Mouse (Mus musculus) small intestine, adult 2 months (tissue): Measurements from ENCODE around the gene A530016L24Rik. TPM values are rescaled to one million over a fixed set of nuclear protein-coding genes. Genes with fewer than 3 reads are reported as not detected.

Experiments used
- H3K27ac ChIP-seq: fragments of 200-500 bp; 2 replicates; pipeline ENCODE4 v1.5.1; 2012; ENCODE audit warnings: low read depth, low read length, control low read depth, inconsistent platforms; ENCODE audit not compliant: insufficient read depth
- H3K27me3 ChIP-seq: fragments of 200-500 bp; 2 replicates; pipeline ENCODE4 v1.6.1; 2012; ENCODE audit warnings: mild to moderate bottlenecking, moderate library complexity, low read length, inconsistent platforms; ENCODE audit not compliant: control insufficient read depth, insufficient read depth
- H3K36me3 ChIP-seq: fragments of 200-500 bp; 2 replicates; pipeline ENCODE4 v1.6.1; 2012; ENCODE audit warnings: mild to moderate bottlenecking, low read length, control low read depth, inconsistent platforms; ENCODE audit not compliant: control insufficient read depth, insufficient read depth
- H3K4me1 ChIP-seq: fragments of 200-500 bp; 2 replicates; pipeline ENCODE4 v1.6.1; 2012; ENCODE audit warnings: low read length, inconsistent platforms, mixed read lengths; ENCODE audit not compliant: control insufficient read depth, insufficient read depth, insufficient read length
- H3K4me3 ChIP-seq: fragments of 200-500 bp; 2 replicates; pipeline ENCODE4 v1.5.1; 2012; ENCODE audit warnings: low read depth, mild to moderate bottlenecking, control low read depth, inconsistent platforms, low read length, moderate library complexity
- CTCF ChIP-seq: fragments of 200-500 bp; IDR thresholded peaks from 2 replicates; pipeline ENCODE4 v1.5.1; 2012; ENCODE audit warnings: low read depth, mild to moderate bottlenecking, control low read depth, inconsistent platforms, low read length, moderate library complexity, mixed read lengths; ENCODE audit not compliant: insufficient replicate concordance, insufficient read length; ENCODE audit errors: extremely low read depth
- POLR2A ChIP-seq: fragments of 200-500 bp; IDR thresholded peaks from 2 replicates; pipeline ENCODE4 v1.6.1; 2012; ENCODE audit warnings: low read depth, mild to moderate bottlenecking, control low read depth, inconsistent platforms, low read length, moderate library complexity
- WGBS: fragments of 180-500 bp; shearing (Covaris S2); methylation state at CpG from one replicate; pipeline ENCODE4 v1.1.7; 2018; 5-methylcytosine and 5-hydroxymethylcytosine counted together
- polyA plus RNA-seq: library from polyadenylated mRNA; depleted of rRNA; stranded (reverse); fragments of >200 nt; gene quantifications from 2 replicates; pipeline ENCODE4 v1.2.3, GENCODE M21; 2012; rRNA removed

Gene A530016L24Rik
- polyA plus RNA-seq, 1 experiment = 0.06 TPM

DNA sequence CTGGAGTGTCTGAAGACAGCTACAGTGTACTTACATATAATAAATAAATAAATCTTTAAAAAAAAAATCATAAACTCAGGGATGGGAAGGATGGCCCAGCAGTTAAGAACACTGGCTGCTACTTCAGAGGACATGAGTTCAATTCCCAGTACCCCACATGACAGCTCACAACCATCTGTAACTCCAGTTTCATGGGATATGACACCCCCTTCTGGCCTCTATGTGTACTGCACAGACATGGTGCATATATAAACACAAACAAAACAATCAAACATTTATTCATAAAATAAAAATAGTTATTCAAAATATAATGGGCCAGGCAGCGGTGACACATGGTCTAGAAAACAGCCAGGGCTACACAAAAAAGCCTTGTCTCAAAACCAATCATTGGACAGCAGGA is 60.0 kb downstream of the A530016L24Rik start:
- no peaks in the 10 kb centered on the region for H3K36me3 ChIP-seq
- WGBS = 81% methylated on average over 1 of the region's 1 CpGs
- no peaks in the 10 kb centered on the region for H3K27me3 ChIP-seq
- no peaks in the 10 kb centered on the region for H3K4me1 ChIP-seq
- TF ChIP-seq POLR2A (no peak), CTCF (no peak)
- H3K4me3 ChIP-seq = no peak overlapping the region
- H3K27ac ChIP-seq = no peak overlapping the region

Other genes starting within 250 kb of the A530016L24Rik start
- gene Tmem179, start 27.3 kb downstream of the A530016L24Rik start, polyA plus RNA-seq = 0.53 and 0.91 TPM in 2 replicates
- 6.6 and 11.0 TPM in 2 replicates for gene Inf2, start 99.3 kb downstream of the A530016L24Rik start, polyA plus RNA-seq
- gene Adssl1, start 130.6 kb downstream of the A530016L24Rik start, polyA plus RNA-seq = 4.3 and 5.6 TPM in 2 replicates
- gene Siva1, start 155.2 kb downstream of the A530016L24Rik start, polyA plus RNA-seq = 16.1 and 31.3 TPM in 2 replicates
- 79.0 and 88.7 TPM in 2 replicates for gene Akt1, start 185.4 kb downstream of the A530016L24Rik start, polyA plus RNA-seq
- gene Zbtb42, start 189.4 kb downstream of the A530016L24Rik start, polyA plus RNA-seq = 27.7 and 32.8 TPM in 2 replicates
- gene Cep170b, start 231.0 kb downstream of the A530016L24Rik start, polyA plus RNA-seq = 59.3 and 99.3 TPM in 2 replicates